Comparison of ENCODE assay signal across 27 mouse cellular contexts in genomic region chr16:36988066-36988465, GRCm38 (mm10). TPM values are rescaled to one million over a fixed set of nuclear protein-coding genes. Genes with fewer than 3 reads are reported as not detected.
DNase-seq lines count a peak whose midpoint lies in the region; ATAC-seq lines count a peak whose summit lies in the region.
"Had no signal": no experiment of that assay in that cellular context is flagged by ENCODE, and none has a peak within 500 bp of the region (broad histone marks: within the 10 kb centered on the region; RNA-seq: fewer than 3 reads in every experiment).

No protein-coding gene starts in this region.

- H3K27ac ChIP-seq in heart, embryonic 12.5 days (ENCODE audit: poor library complexity, severe bottlenecking): no peak overlapping the region
- no peak overlapping the region for H3K27ac ChIP-seq in kidney, embryonic 15.5 days
- H3K27ac ChIP-seq: embryonic facial prominence, embryonic 10.5 days; forebrain, embryonic 15.5 days; hindbrain, embryonic 10.5 days; intestine, embryonic 15.5 days; layer of hippocampus, adult 2 months; limb, embryonic 10.5 days had no signal

- 0 out of 2 replicates have a peak overlapping the region, but pooled peaks have one; percentile 64 for H3K4me2 ChIP-seq in heart, embryonic 12.5 days
- H3K4me2 ChIP-seq in kidney, embryonic 15.5 days: no peak overlapping the region
- H3K4me2 ChIP-seq: forebrain, embryonic 15.5 days; intestine, embryonic 15.5 days; midbrain, embryonic 11.5 days had no signal

- H3K9ac ChIP-seq in heart, embryonic 12.5 days: no peak overlapping the region
- H3K9ac ChIP-seq in kidney, embryonic 15.5 days: no peak overlapping the region
- H3K9ac ChIP-seq: forebrain, embryonic 15.5 days; intestine, embryonic 15.5 days had no signal

- no peaks in the 10 kb centered on the region; the same call in 1 of the 2 replicates for H3K9me3 ChIP-seq in heart, embryonic 12.5 days (replicated peaks)
- no peaks in the 10 kb centered on the region for H3K9me3 ChIP-seq in kidney, embryonic 15.5 days (replicated peaks)
- H3K9me3 ChIP-seq: embryonic facial prominence, embryonic 10.5 days; forebrain, embryonic 15.5 days; hindbrain, embryonic 10.5 days; intestine, embryonic 15.5 days; limb, embryonic 10.5 days had no signal

- H3K4me3 ChIP-seq in heart, embryonic 12.5 days: no peak overlapping the region
- H3K4me3 ChIP-seq in kidney, embryonic 15.5 days (replicated peaks): no peak overlapping the region
- H3K4me3 ChIP-seq: embryonic facial prominence, embryonic 10.5 days; forebrain, embryonic 15.5 days; hindbrain, embryonic 10.5 days; intestine, embryonic 15.5 days; layer of hippocampus, adult 2 months; limb, embryonic 10.5 days had no signal

- peaks cover 31% of the 10 kb centered on the region for H3K4me1 ChIP-seq in heart, embryonic 12.5 days (replicated peaks)
- H3K4me1 ChIP-seq in kidney, embryonic 15.5 days: no peaks in the 10 kb centered on the region
- H3K4me1 ChIP-seq: forebrain, embryonic 15.5 days; intestine, embryonic 15.5 days had no signal

- H3K27me3 ChIP-seq in heart, embryonic 12.5 days (replicated peaks): no peaks in the 10 kb centered on the region
- no peaks in the 10 kb centered on the region for H3K27me3 ChIP-seq in kidney, embryonic 15.5 days
- H3K27me3 ChIP-seq: forebrain, embryonic 15.5 days; intestine, embryonic 15.5 days had no signal

- no peak for DNase-seq in heart, adult 18-20 months
- peak; percentile 48 for DNase-seq in kidney, adult 11 months
- DNase-seq in A20 (ENCODE audit: low read depth, low spot score): peak; percentile 14
- DNase-seq in kidney, postnatal 14 days: peak; percentile 44
- no peak for DNase-seq in frontal cortex, postnatal 14 days (ENCODE audit: low spot score in 2 of 2)
- DNase-seq: adrenal gland, adult 2 months; cerebellum, adult 11 months; cerebellum, adult 9-11 months; gastrocnemius, postnatal 14 days; liver; lung, postnatal 10 days; thymus, adult 18-20 months; thymus, postnatal 36 days had no signal

- no peak for ATAC-seq in heart, embryonic 12.5 days (ENCODE audit: insufficient number of reproducible peaks, low FRiP score)
- no peak for ATAC-seq in kidney, embryonic 15.5 days (replicated peaks; ENCODE audit: low FRiP score)
- ATAC-seq: forebrain, embryonic 15.5 days; hindbrain, embryonic 16.5 days; intestine, embryonic 15.5 days had no signal

- no peaks in the 10 kb centered on the region for H3K36me3 ChIP-seq in heart, embryonic 12.5 days
- no peaks in the 10 kb centered on the region for H3K36me3 ChIP-seq in kidney, embryonic 15.5 days
- H3K36me3 ChIP-seq: embryonic facial prominence, embryonic 10.5 days; forebrain, embryonic 15.5 days; hindbrain, embryonic 10.5 days; intestine, embryonic 15.5 days; limb, embryonic 10.5 days had no signal

RNA-seq across cellular contexts. Expression of gene Fbxo40, which starts 2.2 kb away (rescaled TPM):
- 10.1 and 10.4 TPM in 2 replicates for polyA plus RNA-seq in heart, embryonic 12.5 days (2016; fragmentation: Nextera tagmentation; extraction: Ambion mirVana)
- 100 to 1,000 TPM; 187 to 205 TPM for total RNA-seq in heart, adult 18-20 months (2021)
- 1.4 and 1.5 TPM in 2 replicates for polyA plus RNA-seq in kidney, embryonic 15.5 days (2015; fragmentation: Nextera tagmentation; extraction: Ambion mirVana)
- total RNA-seq: layer of hippocampus, adult 2 months; layer of hippocampus, postnatal 25 days had no signal
- polyA plus RNA-seq: forebrain, embryonic 15.5 days; hindbrain, embryonic 10.5 days; intestine, embryonic 15.5 days; midbrain, embryonic 11.5 days; midbrain, postnatal 0 days; small intestine, adult 2 months had no signal

RNA-seq across cellular contexts. Expression of gene Polq, which starts 23.5 kb away (rescaled TPM):
- polyA plus RNA-seq in heart, embryonic 12.5 days (2016; fragmentation: Nextera tagmentation; extraction: Ambion mirVana): 7.2 and 7.3 TPM in 2 replicates
- 1 to 10 TPM; 4.4 to 5.8 TPM for total RNA-seq in heart, adult 18-20 months (2021)
- 8.3 and 9.0 TPM in 2 replicates for polyA plus RNA-seq in kidney, embryonic 15.5 days (2015; fragmentation: Nextera tagmentation; extraction: Ambion mirVana)

RNA-seq across cellular contexts. Expression of gene Hcls1, which starts 53.3 kb away (rescaled TPM):
- polyA plus RNA-seq in heart, embryonic 12.5 days (2016; fragmentation: Nextera tagmentation; extraction: Ambion mirVana): 4.1 and 4.2 TPM in 2 replicates
- total RNA-seq in heart, adult 18-20 months (2021): 10 to 100 TPM in 1 of 2 experiments, 1 to 10 TPM in 1; 10.0 to 12.4 TPM
- polyA plus RNA-seq in kidney, embryonic 15.5 days (2015; fragmentation: Nextera tagmentation; extraction: Ambion mirVana): 5.5 and 6.1 TPM in 2 replicates
- polyA plus RNA-seq: C2C12 had no signal

Comparison
In these comparisons a context has a peak if more than half of its experiments do, and no peak if none do; other contexts are left out.
1. DNase-seq: peak in kidney, adult 11 months (single experiment), A20 (single experiment) and kidney, postnatal 14 days (single experiment); none in heart, adult 18-20 months (0 of 2) and frontal cortex, postnatal 14 days (0 of 2).